Mouse (Mus musculus): ENCODE data around the gene Arhgap40. TPM values are rescaled to one million over a fixed set of nuclear protein-coding genes. Genes with fewer than 3 reads are reported as not detected.
A peak's percentile ranks its signal among the peaks of the same experiment; 100 is the strongest.

The Arhgap40 gene
- polyA plus RNA-seq, 1 experiment, result not detected

DNA sequence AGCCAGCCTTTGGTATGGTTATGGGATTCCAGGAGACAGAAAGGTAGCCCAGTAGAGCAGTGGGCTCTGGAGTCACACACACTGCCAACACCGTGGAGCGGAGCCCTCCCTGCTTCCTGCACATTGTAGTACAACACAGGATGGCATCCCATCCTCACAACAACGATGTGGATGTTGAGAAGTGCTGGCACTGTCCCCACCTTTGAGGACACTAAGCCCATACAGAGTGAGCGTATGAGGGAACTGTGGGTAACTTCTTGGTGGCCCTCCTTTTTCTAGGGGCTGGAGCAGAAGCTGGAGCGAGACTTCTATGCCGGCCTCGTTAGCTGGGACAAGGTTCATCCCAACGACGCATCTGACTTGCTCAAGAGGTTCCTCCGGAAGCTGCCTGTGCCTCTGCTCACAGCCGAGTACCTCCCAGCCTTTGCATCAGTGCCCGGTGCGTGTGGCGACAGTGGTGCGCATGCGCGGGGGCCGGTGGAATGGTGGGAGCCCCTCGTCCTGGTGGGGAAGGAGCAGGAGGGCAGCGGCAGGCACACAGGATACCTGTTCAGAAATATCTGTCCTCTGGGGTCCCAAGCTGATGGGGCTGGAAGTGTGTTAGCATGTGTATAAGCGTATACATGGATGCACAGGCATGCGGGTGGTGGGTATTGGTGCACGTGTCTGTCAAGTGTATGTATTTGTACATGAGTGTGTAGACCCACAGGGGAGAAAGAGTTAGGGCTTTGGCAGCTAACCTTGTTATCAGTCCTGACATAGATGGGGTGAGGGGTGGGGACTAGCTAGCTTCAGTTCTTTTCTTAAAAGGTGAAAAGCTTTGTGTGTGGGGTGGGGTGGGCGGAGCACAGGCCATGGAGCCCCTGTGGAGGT, 27.1 kb downstream of the Arhgap40 start:
- Histone ChIP-seq H3K4me2 (ENCODE audit: low read depth) (no peak overlapping the region), H3K79me2 (ENCODE audit: control insufficient read depth, insufficient read depth) (no peaks in the 10 kb centered on the region), H3K4me3 (no peak overlapping the region)

DNA sequence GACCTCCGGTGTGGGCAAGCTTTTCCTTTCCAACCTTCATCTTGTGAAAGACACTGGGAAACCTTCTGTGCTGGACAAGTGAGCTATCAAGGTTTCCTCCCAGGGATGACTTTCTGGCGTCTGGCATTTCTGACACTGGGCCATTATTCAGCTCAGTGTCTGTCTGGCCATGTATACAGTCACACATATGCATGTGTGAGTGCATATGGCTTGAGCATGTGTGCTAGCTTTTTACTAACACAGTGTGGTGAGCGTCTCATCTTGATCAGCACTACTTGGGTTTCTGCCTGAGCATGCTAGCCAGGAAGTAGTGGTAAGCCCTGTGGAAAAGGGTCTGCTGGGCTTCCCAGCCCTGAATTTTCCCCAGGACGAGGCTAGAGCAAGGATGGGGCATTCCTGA, 28.7 kb downstream of the Arhgap40 start:
- TF ChIP-seq POLR2A (IDR thresholded peaks at IDR 0.05; ENCODE audit: insufficient read length, low read depth) (no peak), E2F4 (IDR thresholded peaks at IDR 0.05; ENCODE audit: insufficient read depth) (no peak), REST (IDR thresholded peaks at IDR 0.05; ENCODE audit: insufficient read depth, insufficient read length) (no peak), USF1 (IDR thresholded peaks at IDR 0.05; ENCODE audit: low read depth) (no peak), CEBPB (IDR thresholded peaks at IDR 0.05; ENCODE audit: insufficient read depth, poor library complexity, severe bottlenecking) (no peak), POLR2AphosphoS2 (IDR thresholded peaks at IDR 0.05; ENCODE audit: insufficient read length, low read depth) (no peak), TCF12 (IDR thresholded peaks at IDR 0.05; ENCODE audit: insufficient read depth, poor library complexity, severe bottlenecking) (no peak), MYOD1 (IDR thresholded peaks at IDR 0.05; ENCODE audit: control insufficient read depth in 1 of 3, insufficient read length in 2 of 3, low read depth in 2 of 3) (no peak), MAX (IDR thresholded peaks at IDR 0.05; ENCODE audit: low read depth) (no peak), SRF (IDR thresholded peaks at IDR 0.05; ENCODE audit: control insufficient read depth, insufficient read length, low read depth) (no peak), TCF3 (IDR thresholded peaks at IDR 0.05; ENCODE audit: insufficient read length, low read depth) (no peak), MYOG (IDR thresholded peaks at IDR 0.05; ENCODE audit: control insufficient read depth in 1 of 3, insufficient read depth in 1 of 3, insufficient read length in 2 of 3, low read depth in 2 of 3) (no peak)
- Histone ChIP-seq H3K27me3 (ENCODE audit: control insufficient read depth, insufficient read depth, insufficient read length) (peaks cover 40% of the 10 kb centered on the region), H3ac (ENCODE audit: control insufficient read depth, insufficient read length) (no peak overlapping the region), H3K79me2 (ENCODE audit: control insufficient read depth, insufficient read depth) (no peaks in the 10 kb centered on the region), H3K4me3 (no peak overlapping the region), H3K36me3 (ENCODE audit: control insufficient read depth, insufficient read depth) (no peaks in the 10 kb centered on the region), H3K4me2 (ENCODE audit: low read depth) (no peak overlapping the region)

More for the DNA sequence above, 27.1 kb downstream of the Arhgap40 start:
- no peaks in the 10 kb centered on the region for H3K36me3 ChIP-seq (ENCODE audit: control insufficient read depth, insufficient read depth)
- H3ac ChIP-seq (ENCODE audit: control insufficient read depth, insufficient read length), result no peak overlapping the region
- TF ChIP-seq TCF3 (IDR thresholded peaks at IDR 0.05; ENCODE audit: insufficient read length, low read depth) (no peak), E2F4 (IDR thresholded peaks at IDR 0.05; ENCODE audit: insufficient read depth) (no peak), CEBPB (IDR thresholded peaks at IDR 0.05; ENCODE audit: insufficient read depth, poor library complexity, severe bottlenecking) (no peak), USF1 (IDR thresholded peaks at IDR 0.05; ENCODE audit: low read depth) (no peak), POLR2A (IDR thresholded peaks at IDR 0.05; ENCODE audit: insufficient read length, low read depth) (no peak), SRF (IDR thresholded peaks at IDR 0.05; ENCODE audit: control insufficient read depth, insufficient read length, low read depth) (no peak), TCF12 (IDR thresholded peaks at IDR 0.05; ENCODE audit: insufficient read depth, poor library complexity, severe bottlenecking) (no peak), REST (IDR thresholded peaks at IDR 0.05; ENCODE audit: insufficient read depth, insufficient read length) (no peak), POLR2AphosphoS2 (IDR thresholded peaks at IDR 0.05; ENCODE audit: insufficient read length, low read depth) (no peak), MAX (IDR thresholded peaks at IDR 0.05; ENCODE audit: low read depth) (no peak), MYOG (IDR thresholded peaks at IDR 0.05; ENCODE audit: control insufficient read depth in 1 of 3, insufficient read depth in 1 of 3, insufficient read length in 2 of 3, low read depth in 2 of 3) (no peak), MYOD1 (IDR thresholded peaks at IDR 0.05; ENCODE audit: control insufficient read depth in 1 of 3, insufficient read length in 2 of 3, low read depth in 2 of 3) (no peak)
- H3K27me3 ChIP-seq (ENCODE audit: control insufficient read depth, insufficient read depth, insufficient read length), result peaks cover 40% of the 10 kb centered on the region

DNA sequence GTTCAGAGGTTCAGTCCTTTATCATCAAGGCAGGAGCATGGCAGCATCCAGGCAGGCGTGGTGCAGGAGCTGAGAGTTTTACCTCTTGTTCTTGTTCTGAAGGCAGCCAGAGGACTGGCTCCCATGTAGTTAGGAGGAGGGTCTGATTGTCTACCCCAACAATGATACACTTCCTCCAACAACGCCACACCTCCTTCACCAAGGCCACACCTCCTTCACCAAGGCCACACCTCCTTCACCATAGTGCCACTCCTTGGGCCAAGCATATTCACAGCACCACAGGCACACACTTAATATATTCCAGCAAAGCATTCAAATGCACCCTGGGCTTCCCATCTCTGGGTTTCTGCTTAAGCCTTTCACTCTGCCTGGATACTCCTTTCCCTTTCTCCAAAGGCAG, 32.7 kb downstream of the Arhgap40 start:
- Histone ChIP-seq H3K27me3 (ENCODE audit: control insufficient read depth, insufficient read depth, insufficient read length) (peaks cover 30% of the 10 kb centered on the region), H3K4me3 (no peak overlapping the region), H3K79me2 (ENCODE audit: control insufficient read depth, insufficient read depth) (no peaks in the 10 kb centered on the region), H3K4me2 (ENCODE audit: low read depth) (no peak overlapping the region), H3K36me3 (ENCODE audit: control insufficient read depth, insufficient read depth) (no peaks in the 10 kb centered on the region), H3ac (ENCODE audit: control insufficient read depth, insufficient read length) (no peak overlapping the region)
- no peak for TF ChIP-seq POLR2A (IDR thresholded peaks at IDR 0.05; ENCODE audit: insufficient read length, low read depth)
- no peak for TF ChIP-seq MYOD1 (IDR thresholded peaks at IDR 0.05; ENCODE audit: control insufficient read depth in 1 of 3, insufficient read length in 2 of 3, low read depth in 2 of 3)
- TF ChIP-seq TCF12 (IDR thresholded peaks at IDR 0.05; ENCODE audit: insufficient read depth, poor library complexity, severe bottlenecking), result no peak
- TF ChIP-seq USF1 (IDR thresholded peaks at IDR 0.05; ENCODE audit: low read depth), result no peak
- no peak for TF ChIP-seq TCF3 (IDR thresholded peaks at IDR 0.05; ENCODE audit: insufficient read length, low read depth)
- TF ChIP-seq CEBPB (IDR thresholded peaks at IDR 0.05; ENCODE audit: insufficient read depth, poor library complexity, severe bottlenecking), result no peak
- TF ChIP-seq MYOG (IDR thresholded peaks at IDR 0.05; ENCODE audit: control insufficient read depth in 1 of 3, insufficient read depth in 1 of 3, insufficient read length in 2 of 3, low read depth in 2 of 3), result no peak
- no peak for TF ChIP-seq REST (IDR thresholded peaks at IDR 0.05; ENCODE audit: insufficient read depth, insufficient read length)
- TF ChIP-seq MAX (IDR thresholded peaks at IDR 0.05; ENCODE audit: low read depth), result no peak
- TF ChIP-seq E2F4 (IDR thresholded peaks at IDR 0.05; ENCODE audit: insufficient read depth), result no peak
- no peak for TF ChIP-seq SRF (IDR thresholded peaks at IDR 0.05; ENCODE audit: control insufficient read depth, insufficient read length, low read depth)
- no peak for TF ChIP-seq POLR2AphosphoS2 (IDR thresholded peaks at IDR 0.05; ENCODE audit: insufficient read length, low read depth)

DNA sequence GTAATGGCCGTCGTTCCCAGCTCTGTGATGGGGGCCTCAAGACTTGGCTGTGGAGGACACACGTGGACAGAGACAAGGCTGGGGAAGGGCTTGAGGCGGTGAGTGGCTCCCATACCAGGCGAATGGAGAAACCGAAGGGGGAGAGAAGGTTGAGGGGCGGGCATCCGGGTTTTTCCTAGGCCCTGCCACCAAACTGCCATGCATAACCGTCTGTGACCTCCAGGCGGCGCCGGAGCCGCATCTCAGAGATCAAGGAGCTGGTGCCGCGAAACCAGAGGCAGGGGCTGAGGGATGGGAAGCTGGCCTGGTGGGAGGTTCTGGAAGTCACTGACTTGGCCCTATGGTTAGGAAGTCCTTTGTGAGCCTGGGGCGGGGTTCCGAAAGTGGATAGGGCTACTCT, 34.2 kb downstream of the Arhgap40 start:
- Histone ChIP-seq H3K4me3 (no peak overlapping the region), H3K27me3 (ENCODE audit: control insufficient read depth, insufficient read depth, insufficient read length) (peaks cover 21% of the 10 kb centered on the region), H3ac (ENCODE audit: control insufficient read depth, insufficient read length) (no peak overlapping the region), H3K4me2 (ENCODE audit: low read depth) (peak overlapping the region; percentile 18), H3K36me3 (ENCODE audit: control insufficient read depth, insufficient read depth) (no peaks in the 10 kb centered on the region), H3K79me2 (ENCODE audit: control insufficient read depth, insufficient read depth) (no peaks in the 10 kb centered on the region)
- TF ChIP-seq USF1 (IDR thresholded peaks at IDR 0.05; ENCODE audit: low read depth), result no peak
- TF ChIP-seq SRF (IDR thresholded peaks at IDR 0.05; ENCODE audit: control insufficient read depth, insufficient read length, low read depth), result no peak
- TF ChIP-seq TCF3 (IDR thresholded peaks at IDR 0.05; ENCODE audit: insufficient read length, low read depth), result no peak
- no peak for TF ChIP-seq MYOD1 (IDR thresholded peaks at IDR 0.05; ENCODE audit: control insufficient read depth in 1 of 3, insufficient read length in 2 of 3, low read depth in 2 of 3)
- no peak for TF ChIP-seq CEBPB (IDR thresholded peaks at IDR 0.05; ENCODE audit: insufficient read depth, poor library complexity, severe bottlenecking)
- TF ChIP-seq POLR2A (IDR thresholded peaks at IDR 0.05; ENCODE audit: insufficient read length, low read depth), result no peak
- no peak for TF ChIP-seq POLR2AphosphoS2 (IDR thresholded peaks at IDR 0.05; ENCODE audit: insufficient read length, low read depth)

Data from myocyte (in vitro differentiated cells).